Mouse (Mus musculus) CH12.LX (cell line): Measurements from ENCODE around the gene Chchd6. TPM values are rescaled to one million over a fixed set of nuclear protein-coding genes. Genes with fewer than 3 reads are reported as not detected.

Experiments
- DNase-seq: peaks from one replicate; pipeline ENCODE4 v3.0.0-alpha.2; 2013; ENCODE audit errors: extremely low read depth
- H3K27ac ChIP-seq: 2 replicates; pipeline ENCODE4 v1.5.1; 2012; ENCODE audit warnings: low read depth, mild to moderate bottlenecking, control low read depth, moderate library complexity; ENCODE audit not compliant: insufficient read depth
- H3K27me3 ChIP-seq: replicated peaks from 2 replicates; pipeline ENCODE3; 2012; ENCODE audit warnings: inconsistent platforms
- H3K36me3 ChIP-seq, 2 experiments: replicated peaks in 1 of 2; 2 replicates each; pipeline versions ENCODE3 to v1.6.1; 2012; ENCODE audit warnings: inconsistent platforms in 1 of 2, low read length in 1 of 2, mild to moderate bottlenecking in 1 of 2, mixed read lengths in 1 of 2, moderate library complexity in 1 of 2; ENCODE audit not compliant: control insufficient read depth in 1 of 2, insufficient read depth in 1 of 2
- H3K4me1 ChIP-seq, 2 experiments: 2 replicates each; pipeline ENCODE4 v1.6.1; 2012; ENCODE audit warnings: inconsistent platforms in 1 of 2, moderate library complexity in 1 of 2; ENCODE audit not compliant: insufficient read depth in 2 of 2, control insufficient read depth in 1 of 2
- H3K4me2 ChIP-seq: 2 replicates; pipeline ENCODE4 v1.6.1; 2012; ENCODE audit warnings: low read depth, mild to moderate bottlenecking, control low read depth; ENCODE audit not compliant: poor library complexity, insufficient read depth, severe bottlenecking
- H3K4me3 ChIP-seq, 3 experiments: fragments of 150-350 bp in 1 of 3; sonication (generic) in 1 of 3; replicated peaks in 1 of 3; 2 replicates each; pipeline versions ENCODE3 to v1.5.1; 2011 to 2012; ENCODE audit warnings: low read depth in 2 of 3, low read length in 2 of 3, mild to moderate bottlenecking in 2 of 3, moderate library complexity in 2 of 3, control low read depth in 1 of 3, improper control_type of control experiment in 1 of 3, inconsistent platforms in 1 of 3, mixed read lengths in 1 of 3; ENCODE audit not compliant: poor library complexity in 1 of 3
- H3K79me2 ChIP-seq: replicated peaks from 2 replicates; pipeline ENCODE4 v1.6.1; 2012; ENCODE audit warnings: mild to moderate bottlenecking, moderate library complexity; ENCODE audit not compliant: control insufficient read depth, poor library complexity, insufficient read depth, severe bottlenecking; ENCODE audit errors: extremely low read depth
- H3K9ac ChIP-seq: 2 replicates; pipeline ENCODE4 v1.6.1; 2012; ENCODE audit warnings: low read depth, mild to moderate bottlenecking, control low read depth, moderate library complexity; ENCODE audit not compliant: insufficient read depth
- H3K9me3 ChIP-seq: replicated peaks from 2 replicates; pipeline ENCODE3; 2012; ENCODE audit warnings: low read length, inconsistent platforms, mixed read lengths
- CHD1 ChIP-seq: IDR thresholded peaks from 2 replicates; pipeline ENCODE4 v1.6.1; 2012; ENCODE audit warnings: low read depth, low read length, improper control_type of control experiment, inconsistent platforms
- E2F4 ChIP-seq: IDR thresholded peaks from 2 replicates; pipeline ENCODE4 v1.6.1; 2011; ENCODE audit warnings: low read depth, low read length, improper control_type of control experiment; ENCODE audit not compliant: insufficient replicate concordance
- GABPA ChIP-seq: IDR thresholded peaks from 2 replicates; pipeline ENCODE4 v1.6.1; 2012; ENCODE audit warnings: low read depth, low read length, improper control_type of control experiment, inconsistent platforms; ENCODE audit not compliant: insufficient replicate concordance
- IRF4 ChIP-seq: IDR thresholded peaks from 2 replicates; pipeline ENCODE4 v1.6.1; 2014; ENCODE audit warnings: low read depth, mild to moderate bottlenecking, inconsistent platforms, low read length, improper control_type of control experiment
- MAFK ChIP-seq: IDR thresholded peaks from 2 replicates; pipeline ENCODE4 v1.6.1; 2011; ENCODE audit warnings: low read length, improper control_type of control experiment; ENCODE audit not compliant: insufficient replicate concordance
- MYC ChIP-seq: IDR thresholded peaks from 2 replicates; pipeline ENCODE4 v1.6.1; 2011; ENCODE audit warnings: low read depth, mild to moderate bottlenecking, improper control_type of control experiment, low read length
- NRF1 ChIP-seq: IDR thresholded peaks from 2 replicates; pipeline ENCODE4 v1.6.1; 2014; ENCODE audit warnings: low read depth, mild to moderate bottlenecking, inconsistent platforms, low read length, improper control_type of control experiment, moderate library complexity
- RCOR1 ChIP-seq: conservative IDR thresholded peaks from 2 replicates; pipeline ENCODE4 v1.6.1; 2012; ENCODE audit warnings: low read depth, mild to moderate bottlenecking, inconsistent platforms, low read length, improper control_type of control experiment
- SMC3 ChIP-seq: IDR thresholded peaks from 2 replicates; pipeline ENCODE4 v1.6.1; 2011; ENCODE audit warnings: low read depth, low read length, improper control_type of control experiment
- TBP ChIP-seq: conservative IDR thresholded peaks from 2 replicates; pipeline ENCODE4 v1.6.1; 2011; ENCODE audit warnings: low read depth, low read length, improper control_type of control experiment
- USF1 ChIP-seq: IDR thresholded peaks from 2 replicates; pipeline ENCODE4 v1.6.1; 2014; ENCODE audit warnings: low read depth, mild to moderate bottlenecking, inconsistent platforms, low read length, improper control_type of control experiment
- dilution Hi-C: fragments of 300-500 bp; cut with MboI; formaldehyde crosslinking; loops from 2 replicates; pipeline ENCODE4 v1.14.3; 2020; ENCODE audit warnings: low sequenced_read_pairs; ENCODE audit not compliant: extremely low pct_unique_long_range_greater_than_20kb, extremely low pct_ligation_motif_present
- in situ Hi-C: fragments of 300-500 bp; cut with MboI; formaldehyde crosslinking; loops from 3 replicates; pipeline ENCODE4 v1.14.3; 2019; ENCODE audit warnings: low sequenced_read_pairs, low pct_ligation_motif_present, low pct_unique_long_range_greater_than_20kb, mixed read lengths
- polyA plus RNA-seq: library from polyadenylated mRNA; unstranded; fragments of >175 nt; gene quantifications from 2 replicates; pipeline ENCODE4 v1.2.1, GENCODE M21; 2012; ENCODE audit warnings: low read depth; ENCODE audit not compliant: insufficient read length
- total RNA-seq, 2 experiments: library from RNA; depleted of rRNA; stranded (reverse); fragments of 300-350 nt in 1 of 2; fragments of >200 nt in 1 of 2; gene quantifications; 2 replicates each; pipeline ENCODE4 v1.2.3; 2012 to 2014

The Chchd6 gene
- total and polyA plus RNA-seq, 3 experiments = 33.3 to 41.5 (median 41.3) TPM

GRCm38 (mm10) chr6:89637977-89638376 is 42.5 kb upstream of the Chchd6 start:
- Histone ChIP-seq H3K79me2 (no peaks in the 10 kb centered on the region), H3K36me3 (no peaks in the 10 kb centered on the region), H3K9ac (no peak overlapping the region), H3K4me3 (no peak overlapping the region), H3K4me1 (peaks cover 3 to 19% of the 10 kb centered on the region in 2 experiments; a peak in 2 of 4 replicates), H3K4me2 (no peak overlapping the region), H3K9me3 (no peaks in the 10 kb centered on the region), H3K27ac (no peak overlapping the region), H3K27me3 (peaks cover 3% of the 10 kb centered on the region)
- DNase-seq = no peak
- in situ Hi-C loops = loop anchor here (10.0 kb wide), 1 partner anchor 703 kb away; no protein-coding TSS in a partner anchor
- dilution Hi-C loops = no loop called here
- no peak for TF ChIP-seq E2F4
- TF ChIP-seq RCOR1 = no peak
- TF ChIP-seq MAFK = no peak
- no peak for TF ChIP-seq IRF4
- TF ChIP-seq NRF1 = no peak

- Histone ChIP-seq H3K9ac (no peak overlapping the region), H3K9me3 (no peaks in the 10 kb centered on the region), H3K4me2 (peak overlapping the region; percentile 66), H3K27ac (no peak overlapping the region), H3K36me3 (no peaks in the 10 kb centered on the region), H3K4me3 (no peak overlapping the region), H3K4me1 (peaks cover 5 to 32% of the 10 kb centered on the region in 2 experiments; a peak in 2 of 4 replicates), H3K27me3 (peaks cover 3% of the 10 kb centered on the region), H3K79me2 (no peaks in the 10 kb centered on the region)
- TF ChIP-seq USF1 (no peak), NRF1 (peak; percentile 55; the same call in 1 of the 2 replicates), MAFK (no peak)
- in situ Hi-C loops (loop anchor here (10.0 kb wide), 1 partner anchor 700 kb away; no protein-coding TSS in a partner anchor), dilution Hi-C loops (no loop called here)
- no peak for DNase-seq
Measured at GRCm38 (mm10) chr6:89634400-89634799, 38.9 kb upstream of the Chchd6 start.

- H3K9ac ChIP-seq = no peak overlapping the region
- H3K79me2 ChIP-seq = no peaks in the 10 kb centered on the region
- dilution Hi-C loops = no loop called here
- no peak overlapping the region for H3K27ac ChIP-seq
- DNase-seq = no peak
- H3K4me1 ChIP-seq = peaks cover 5 to 30% of the 10 kb centered on the region in 2 experiments; a peak in 2 of 4 replicates
- peaks cover 3% of the 10 kb centered on the region for H3K27me3 ChIP-seq
- no peak overlapping the region for H3K4me3 ChIP-seq
- H3K36me3 ChIP-seq = no peaks in the 10 kb centered on the region
- no peak for TF ChIP-seq GABPA
- no peak for TF ChIP-seq RCOR1
- no peak for TF ChIP-seq SMC3
- TF ChIP-seq MYC = no peak
- TF ChIP-seq NRF1 = no peak
- no peak for TF ChIP-seq TBP
- TF ChIP-seq IRF4 = no peak
- TF ChIP-seq CHD1 = no peak
- in situ Hi-C loops = loop anchor here (10.0 kb wide), 1 partner anchor 698 kb away; no protein-coding TSS in a partner anchor
- H3K4me2 ChIP-seq = no peak overlapping the region
- H3K9me3 ChIP-seq = no peaks in the 10 kb centered on the region
Measured at GRCm38 (mm10) chr6:89633115-89633514, 37.7 kb upstream of the Chchd6 start.
